Mouse (Mus musculus): ENCODE results near the gene D930020B18Rik.

DNA sequence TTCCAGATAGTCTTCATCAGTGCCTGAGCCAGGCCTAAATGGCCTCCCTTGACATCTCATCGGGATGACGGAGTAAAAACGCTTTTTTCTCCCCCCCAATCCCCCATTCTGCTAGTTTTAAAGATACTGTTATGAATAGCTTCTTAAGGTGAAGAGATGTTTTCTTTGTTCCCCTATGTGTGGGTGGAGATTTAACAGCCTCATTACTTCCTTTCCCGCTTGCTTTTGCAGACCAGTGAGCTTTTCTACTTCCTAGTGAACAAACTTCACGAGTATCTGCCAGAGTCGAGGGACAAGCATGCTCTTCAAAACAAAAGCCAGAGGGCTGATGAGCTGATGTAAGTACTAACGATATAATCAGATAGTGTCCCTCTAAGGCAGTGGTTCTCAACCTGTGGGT, 35.6 kb downstream of the D930020B18Rik start:
- TF ChIP-seq CTCF (IDR thresholded peaks at IDR 0.05; ENCODE audit: low read depth) (no peak), EP300 (IDR thresholded peaks at IDR 0.05; ENCODE audit: low read depth) (no peak)

All from liver, postnatal 0 days (tissue).